ENCODE assay signal across 11 mouse cellular contexts in the genomic region with DNA sequence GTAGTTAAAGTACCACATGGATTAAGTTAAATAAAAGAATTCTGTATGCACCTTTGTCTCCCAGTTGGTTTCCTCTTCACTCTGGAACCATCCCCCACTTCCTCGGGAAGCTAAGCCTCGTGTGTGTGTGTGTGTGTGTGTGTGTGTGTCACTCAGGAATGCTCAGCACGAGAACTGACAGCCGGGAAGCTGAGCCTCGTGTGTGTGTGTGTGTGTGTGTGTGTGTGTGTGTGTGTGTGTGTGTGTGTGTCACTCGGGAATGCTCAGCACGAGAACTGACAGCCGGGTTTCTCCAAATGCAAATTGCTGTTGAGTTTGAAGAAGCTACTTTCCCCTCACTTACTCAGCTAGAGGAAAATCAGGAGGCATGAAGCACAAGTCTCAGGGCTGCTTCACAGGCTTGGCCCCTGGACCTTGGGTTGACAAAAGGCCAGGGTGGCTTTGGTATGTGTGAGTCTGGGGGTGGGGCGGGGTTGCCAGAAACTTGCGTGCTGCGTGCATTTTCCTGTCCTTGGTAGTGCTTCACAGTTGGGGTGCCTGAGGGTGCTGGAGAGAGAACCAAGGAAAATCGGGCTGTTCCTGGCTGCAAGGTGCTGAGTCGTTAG. TPM values are rescaled to one million over a fixed set of nuclear protein-coding genes. Genes with fewer than 3 reads are reported as not detected.
DNase-seq lines count a peak whose midpoint lies in the region; ATAC-seq and TF ChIP-seq lines count a peak whose summit lies in the region.
"Had no signal": no experiment of that assay in that cellular context is flagged by ENCODE, and none has a peak within 500 bp of the region (broad histone marks: within the 10 kb centered on the region; RNA-seq: fewer than 3 reads in every experiment).

No protein-coding gene starts in this region.

- no peaks in the 10 kb centered on the region for H3K27me3 ChIP-seq in liver, postnatal 0 days (ENCODE audit: insufficient read depth, low read length)
- no peaks in the 10 kb centered on the region for H3K27me3 ChIP-seq in liver, embryonic 11.5 days (replicated peaks; ENCODE audit: control insufficient read depth, insufficient read depth, low read length)
- no peaks in the 10 kb centered on the region for H3K27me3 ChIP-seq in heart, adult 2 months (ENCODE audit: control insufficient read depth, insufficient read depth, low read length)
- no peaks in the 10 kb centered on the region for H3K27me3 ChIP-seq in kidney, embryonic 16.5 days (ENCODE audit: insufficient read depth, low read length)
- H3K27me3 ChIP-seq in midbrain, embryonic 16.5 days (ENCODE audit: control insufficient read depth, insufficient read depth, low read depth, low read length), result no peaks in the 10 kb centered on the region

- TF ChIP-seq POLR2A in heart, adult 2 months (IDR thresholded peaks at IDR 0.05; ENCODE audit: insufficient read depth, low read depth, low read length), result no peak

- WGBS in liver, postnatal 0 days (ENCODE audit: insufficient replicate concordance), result 37% methylated on average over 13 of the region's 13 CpGs
- 32% methylated on average over 13 of the region's 13 CpGs for WGBS in liver, embryonic 11.5 days
- WGBS in heart, adult 2 months, result 19% methylated on average over 13 of the region's 13 CpGs
- 26% methylated on average over 13 of the region's 13 CpGs for WGBS in kidney, embryonic 16.5 days
- WGBS in midbrain, embryonic 16.5 days, result 23% methylated on average over 13 of the region's 13 CpGs

- H3K27ac ChIP-seq in liver, postnatal 0 days (ENCODE audit: low read depth), result no peak overlapping the region
- no peak overlapping the region; the same call in 1 of the 2 replicates for H3K27ac ChIP-seq in liver, embryonic 11.5 days (ENCODE audit: low read depth, low read length)
- no peak overlapping the region for H3K27ac ChIP-seq in heart, adult 2 months
- H3K27ac ChIP-seq in kidney, embryonic 16.5 days (ENCODE audit: low read length), result peak overlapping the region; percentile 66; the same call in 1 of the 2 replicates
- no peak overlapping the region; the same call in 1 of the 2 replicates for H3K27ac ChIP-seq in midbrain, embryonic 16.5 days (ENCODE audit: low read length)
- no peak overlapping the region for H3K27ac ChIP-seq in gastrocnemius, adult 2 months

- intact Hi-C loops in heart, adult 2 months (cut with DNase I), result no loop called here
- intact Hi-C loops in gastrocnemius, adult 2 months (cut with DNase I), result no loop called here

- no peaks in the 10 kb centered on the region for H3K4me1 ChIP-seq in liver, postnatal 0 days (ENCODE audit: insufficient read depth)
- no peaks in the 10 kb centered on the region for H3K4me1 ChIP-seq in liver, embryonic 11.5 days (replicated peaks; ENCODE audit: control insufficient read depth, insufficient read depth, low read length)
- H3K4me1 ChIP-seq in heart, adult 2 months (ENCODE audit: control insufficient read depth, insufficient read depth, low read length), result 0 out of 2 replicates have a peak, but pooled peaks cover 3% of the 10 kb centered on the region
- H3K4me1 ChIP-seq in kidney, embryonic 16.5 days (ENCODE audit: insufficient read depth, low read length), result peaks cover 12% of the 10 kb centered on the region
- peaks cover 3% of the 10 kb centered on the region for H3K4me1 ChIP-seq in midbrain, embryonic 16.5 days (ENCODE audit: control insufficient read depth, insufficient read depth, low read length)

- H3K9ac ChIP-seq in liver, postnatal 0 days (replicated peaks), result no peak overlapping the region
- no peak overlapping the region for H3K9ac ChIP-seq in liver, embryonic 11.5 days (ENCODE audit: low read depth, low read length)
- H3K9ac ChIP-seq in heart, adult 2 months (ENCODE audit: low read depth, low read length), result no peak overlapping the region
- H3K9ac ChIP-seq in kidney, embryonic 16.5 days (replicated peaks; ENCODE audit: low read length), result no peak overlapping the region
- H3K9ac ChIP-seq in midbrain, embryonic 16.5 days (ENCODE audit: low read depth, low read length), result no peak overlapping the region

- ATAC-seq in liver, postnatal 0 days, result 0 out of 2 replicates have a peak, but pooled peaks have one; percentile 23
- ATAC-seq in liver, embryonic 11.5 days (replicated peaks; ENCODE audit: low FRiP score), result no peak
- peak; percentile 70 for ATAC-seq in kidney, embryonic 16.5 days (ENCODE audit: low FRiP score, low TSS enrichment)
- ATAC-seq in midbrain, embryonic 16.5 days, result peak; percentile 47; the same call in 1 of the 2 replicates

- peak; percentile 27 for DNase-seq in liver, postnatal 0 days
- no peak for DNase-seq in liver, embryonic 11.5 days (ENCODE audit: low spot score)
- DNase-seq in heart, adult 2 months, result peak; percentile 32 to 47
- DNase-seq in adipocyte (ENCODE audit: low spot score), result no peak
- DNase-seq in cerebellum, adult 8-10 months, result no peak
- no peak for DNase-seq in gastrocnemius, adult 2 months

- no peaks in the 10 kb centered on the region for H3K79me2 ChIP-seq in heart, adult 2 months (replicated peaks; ENCODE audit: control insufficient read depth, insufficient read depth, low read length)

- TF ChIP-seq CTCF in liver, postnatal 0 days (IDR thresholded peaks at IDR 0.05; ENCODE audit: low read depth), result no peak
- TF ChIP-seq CTCF in heart, adult 2 months (IDR thresholded peaks at IDR 0.05), result no peak
- no peak for TF ChIP-seq CTCF in gastrocnemius, adult 2 months (IDR thresholded peaks at IDR 0.05)

- no peaks in the 10 kb centered on the region for H3K9me3 ChIP-seq in liver, postnatal 0 days (ENCODE audit: low read length)
- no peaks in the 10 kb centered on the region for H3K9me3 ChIP-seq in liver, embryonic 11.5 days (ENCODE audit: control insufficient read depth, low read length)
- H3K9me3 ChIP-seq in kidney, embryonic 16.5 days (ENCODE audit: low read length), result no peaks in the 10 kb centered on the region
- no peaks in the 10 kb centered on the region for H3K9me3 ChIP-seq in midbrain, embryonic 16.5 days (replicated peaks; ENCODE audit: control insufficient read depth, low read length, poor library complexity, severe bottlenecking)

- no peak overlapping the region for H3K4me3 ChIP-seq in liver, postnatal 0 days (ENCODE audit: low read depth, low read length)
- H3K4me3 ChIP-seq in liver, embryonic 11.5 days (ENCODE audit: low read depth, low read length), result no peak overlapping the region
- H3K4me3 ChIP-seq in heart, adult 2 months, result no peak overlapping the region
- no peak overlapping the region for H3K4me3 ChIP-seq in kidney, embryonic 16.5 days (ENCODE audit: low read length)
- no peak overlapping the region for H3K4me3 ChIP-seq in midbrain, embryonic 16.5 days (ENCODE audit: low read depth, low read length)
- H3K4me3 ChIP-seq in gastrocnemius, adult 2 months, result no peak overlapping the region

- H3K36me3 ChIP-seq in liver, postnatal 0 days (replicated peaks; ENCODE audit: insufficient read depth, low read length), result no peaks in the 10 kb centered on the region; the same call in 1 of the 2 replicates
- H3K36me3 ChIP-seq in liver, embryonic 11.5 days (ENCODE audit: control insufficient read depth, insufficient read depth, low read length), result peaks cover 2% of the 10 kb centered on the region; the same call in 1 of the 2 replicates
- H3K36me3 ChIP-seq in heart, adult 2 months (ENCODE audit: control insufficient read depth, insufficient read depth, low read length), result no peaks in the 10 kb centered on the region
- peaks cover 27% of the 10 kb centered on the region for H3K36me3 ChIP-seq in kidney, embryonic 16.5 days (ENCODE audit: insufficient read depth, low read length)
- 0 out of 2 replicates have a peak, but pooled peaks cover 2% of the 10 kb centered on the region for H3K36me3 ChIP-seq in midbrain, embryonic 16.5 days (ENCODE audit: control insufficient read depth, insufficient read depth, low read length)

- no peak overlapping the region for H3K4me2 ChIP-seq in liver, postnatal 0 days (ENCODE audit: low read depth, low read length)
- H3K4me2 ChIP-seq in liver, embryonic 11.5 days, result no peak overlapping the region
- H3K4me2 ChIP-seq in kidney, embryonic 16.5 days (replicated peaks; ENCODE audit: low read depth, low read length), result no peak overlapping the region
- no peak overlapping the region for H3K4me2 ChIP-seq in midbrain, embryonic 16.5 days (ENCODE audit: low read length)

- no peak for TF ChIP-seq EP300 in liver, postnatal 0 days (IDR thresholded peaks at IDR 0.05; ENCODE audit: low read depth)
- peak; percentile 83 for TF ChIP-seq EP300 in heart, adult 2 months (IDR thresholded peaks at IDR 0.05; ENCODE audit: insufficient read depth, low read depth, low read length)

RNA-seq across cellular contexts. Expression of a gene that starts 30.3 kb away (rescaled TPM):
- not detected in 2 replicates for polyA plus RNA-seq in liver, postnatal 0 days (2015; fragmentation: Nextera tagmentation; extraction: Ambion mirVana)
- not detected in 2 replicates for polyA plus RNA-seq in liver, embryonic 11.5 days (2014; fragmentation: Nextera tagmentation; extraction: Ambion mirVana)
- total RNA-seq in heart, adult 2 months (2021), result not detected
- 0.12 TPM in 1 of 2 replicates, not detected in the other for polyA plus RNA-seq in heart, adult 2 months (2012; rRNA removed)
- polyA plus RNA-seq in kidney, embryonic 16.5 days (2015; fragmentation: Nextera tagmentation; extraction: Ambion mirVana), result not detected in 2 replicates
- polyA plus RNA-seq in midbrain, embryonic 16.5 days (2015; fragmentation: Nextera tagmentation; extraction: Ambion mirVana), result not detected in 2 replicates
- 1 to 10 TPM; 1.9 to 3.9 TPM for total RNA-seq in gastrocnemius, adult 2 months (2021)
- total RNA-seq: MEL had no signal
- polyA plus RNA-seq: large intestine, adult 2 months; small intestine, adult 2 months had no signal

RNA-seq across cellular contexts. Expression of a gene that starts 39.9 kb away (rescaled TPM):
- 4.5 and 4.7 TPM in 2 replicates for polyA plus RNA-seq in liver, postnatal 0 days (2015; fragmentation: Nextera tagmentation; extraction: Ambion mirVana)
- 0.26 and 0.29 TPM in 2 replicates for polyA plus RNA-seq in liver, embryonic 11.5 days (2014; fragmentation: Nextera tagmentation; extraction: Ambion mirVana)
- under 1 TPM in 1 of 2 experiments, not detected in 1; 0.16 TPM for total RNA-seq in heart, adult 2 months (2021)
- polyA plus RNA-seq in heart, adult 2 months (2012; rRNA removed), result 0.29 and 0.61 TPM in 2 replicates
- polyA plus RNA-seq in kidney, embryonic 16.5 days (2015; fragmentation: Nextera tagmentation; extraction: Ambion mirVana), result 1.1 and 1.5 TPM in 2 replicates
- 0.16 TPM in 1 of 2 replicates, not detected in the other for polyA plus RNA-seq in midbrain, embryonic 16.5 days (2015; fragmentation: Nextera tagmentation; extraction: Ambion mirVana)
- total RNA-seq in gastrocnemius, adult 2 months (2021), result under 1 TPM in 1 of 2 experiments, not detected in 1; 0.08 TPM
- total RNA-seq: MEL had no signal

Comparison
In these comparisons a context has a peak if more than half of its experiments do, and no peak if none do; other contexts are left out.
1. DNase-seq: peak in liver, postnatal 0 days (single experiment) and heart, adult 2 months (2 of 2); none in liver, embryonic 11.5 days (single experiment), adipocyte (single experiment), cerebellum, adult 8-10 months (single experiment) and gastrocnemius, adult 2 months (single experiment).